Mouse (Mus musculus) ES-Bruce4 (cell line): ENCODE data around the gene Lcn2.

Experiments used
- EP300 ChIP-seq: IDR thresholded peaks from 2 replicates; pipeline ENCODE4 v1.6.1; 2011; ENCODE audit warnings: low read depth, low read length; ENCODE audit not compliant: insufficient read depth
- POLR2A ChIP-seq: IDR thresholded peaks from one replicate; pipeline ENCODE4 v1.8.1; 2011; ENCODE audit warnings: low read length; ENCODE audit not compliant: insufficient read depth

DNA sequence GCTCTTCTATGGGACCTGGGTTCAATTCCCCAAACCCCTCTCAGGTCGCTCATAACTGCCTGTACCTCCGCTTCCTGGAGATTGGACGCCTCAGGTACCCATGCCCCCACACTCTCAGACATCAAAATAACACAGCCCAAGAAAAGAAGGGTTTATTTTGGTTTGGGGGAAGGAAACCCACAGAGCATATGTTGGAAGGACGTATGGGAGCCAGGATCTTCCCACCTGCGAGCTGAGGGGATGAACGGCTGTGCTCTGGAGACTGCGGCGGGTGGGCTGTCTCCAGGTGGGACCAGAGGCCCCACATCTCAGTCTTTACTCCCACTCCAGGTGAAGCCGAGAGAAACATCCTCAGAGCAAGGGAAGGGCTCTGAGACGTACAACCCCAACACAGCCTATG is 11.1 kb downstream of the Lcn2 start:
- TF ChIP-seq POLR2A (no peak), EP300 (no peak)
